Mouse (Mus musculus) B cell, adult 2 months (primary cell): Measurements from ENCODE around the gene Tubg2.
A peak's percentile ranks its signal among the peaks of the same experiment; 100 is the strongest.
"Not testable (repeated sequence)": the region's sequence is repeated elsewhere in the genome, so short reads cannot be mapped to it uniquely, and the experiment has no call there.

Experiments
- DNase-seq, 2 experiments: peaks; one replicate each; pipeline ENCODE4 v3.0.0; 2022

Tubg2 gene

GRCm38 (mm10) chr11:101140164-101140819 lies 15.4 kb upstream of the Tubg2 start:
- DNase-seq: no peak

GRCm38 (mm10) chr11:101141088-101141487 lies 14.6 kb upstream of the Tubg2 start:
- DNase-seq: no peak

- no peak for DNase-seq
These were observed 13.3 kb upstream of the Tubg2 start for GRCm38 (mm10) chr11:101142215-101142967.

- peak; percentile 62 to 72 for DNase-seq
These were observed 12.1 kb upstream of the Tubg2 start for GRCm38 (mm10) chr11:101143338-101144225.

GRCm38 (mm10) chr11:101146377-101146776 lies 9.3 kb upstream of the Tubg2 start:
- no peak for DNase-seq

GRCm38 (mm10) chr11:101148751-101149150 lies 7.0 kb upstream of the Tubg2 start:
- DNase-seq: no peak

GRCm38 (mm10) chr11:101149178-101150105 lies 6.3 kb upstream of the Tubg2 start:
- no peak for DNase-seq

GRCm38 (mm10) chr11:101151063-101151462 lies 4.6 kb upstream of the Tubg2 start:
- DNase-seq: no peak

GRCm38 (mm10) chr11:101152825-101153224 lies 2.9 kb upstream of the Tubg2 start:
- DNase-seq: no peak

- no peak for DNase-seq
These were observed 1.1 kb upstream of the Tubg2 start for GRCm38 (mm10) chr11:101154648-101155047.

GRCm38 (mm10) chr11:101155151-101155550 lies 556 bp upstream of the Tubg2 start:
- DNase-seq: no peak

- not testable (repeated sequence) for DNase-seq
These were observed 4.4 kb downstream of the Tubg2 start for GRCm38 (mm10) chr11:101160151-101160550.

GRCm38 (mm10) chr11:101160981-101161505 lies 5.3 kb downstream of the Tubg2 start:
- DNase-seq: not testable (repeated sequence)

GRCm38 (mm10) chr11:101161551-101161950 lies 5.8 kb downstream of the Tubg2 start:
- no peak for DNase-seq

- DNase-seq: no peak
These were observed 6.6 kb downstream of the Tubg2 start for GRCm38 (mm10) chr11:101162301-101162700.

- no peak for DNase-seq
These were observed 7.1 kb downstream of the Tubg2 start for GRCm38 (mm10) chr11:101162772-101163171.

- DNase-seq: no peak
These were observed 8.0 kb downstream of the Tubg2 start for GRCm38 (mm10) chr11:101163476-101164350.

GRCm38 (mm10) chr11:101164351-101164665 lies 8.6 kb downstream of the Tubg2 start:
- DNase-seq: no peak

GRCm38 (mm10) chr11:101164677-101165580 lies 9.2 kb downstream of the Tubg2 start:
- no peak for DNase-seq

- no peak for DNase-seq
These were observed 10.7 kb downstream of the Tubg2 start for GRCm38 (mm10) chr11:101166357-101166756.
